Mouse (Mus musculus) hindbrain, embryonic 12.5 days (tissue): ENCODE measurements at regions not wholly inside any gene's neighbourhood (a gene's known extent, or its start where the extent isn't known, plus 50 kb on each side); places are given as distances from the start of the nearest gene placed in this dataset. TPM values are rescaled to one million over a fixed set of nuclear protein-coding genes. Genes with fewer than 3 reads are reported as not detected.
"Not testable (repeated sequence)": the region's sequence is repeated elsewhere in the genome, so short reads cannot be mapped to it uniquely, and the experiment has no call there.

Experiments
- ATAC-seq: fragments of 200-750 bp; cut with Nextera tagmentation; 2 replicates; pipeline ENCODE4 v1.8.0; 2017; ENCODE audit warnings: moderate TSS enrichment; ENCODE audit not compliant: low FRiP score
- H3K27ac ChIP-seq: fragments of 300-500 bp; sonication (generic); 2 replicates; pipeline ENCODE4 v1.5.1; 2016; ENCODE audit warnings: mild to moderate bottlenecking
- H3K27me3 ChIP-seq: fragments of 300-500 bp; sonication (generic); 2 replicates; pipeline ENCODE4 v1.6.1; 2016; ENCODE audit warnings: mild to moderate bottlenecking
- H3K36me3 ChIP-seq: fragments of 300-500 bp; sonication (generic); 2 replicates; pipeline ENCODE4 v1.6.1; 2016; ENCODE audit warnings: mild to moderate bottlenecking
- H3K4me1 ChIP-seq: fragments of 300-500 bp; sonication (generic); 2 replicates; pipeline ENCODE4 v1.6.1; 2016
- H3K4me2 ChIP-seq: fragments of 300-500 bp; sonication (generic); replicated peaks from 2 replicates; pipeline ENCODE4 v1.6.1; 2016; ENCODE audit warnings: mild to moderate bottlenecking
- H3K4me3 ChIP-seq: fragments of 300-500 bp; sonication (generic); 2 replicates; pipeline ENCODE4 v1.5.1; 2016; ENCODE audit warnings: mild to moderate bottlenecking
- H3K9ac ChIP-seq: fragments of 300-500 bp; sonication (generic); 2 replicates; pipeline ENCODE4 v1.6.1; 2016; ENCODE audit warnings: mild to moderate bottlenecking, moderate library complexity
- H3K9me3 ChIP-seq: fragments of 300-500 bp; sonication (generic); replicated peaks from 2 replicates; pipeline ENCODE4 v1.6.1; 2016; ENCODE audit warnings: mild to moderate bottlenecking
- WGBS: fragments of 180-500 bp; shearing (Covaris S2); methylation state at CpG from one replicate; pipeline ENCODE4 v1.1.7; 2016; 5-methylcytosine and 5-hydroxymethylcytosine counted together
- microRNA-seq: library from miRNA; unstranded; fragments of <30 nt; microRNA quantifications from one replicate; pipeline ENCODE4, GENCODE M21; 2017

DNA sequence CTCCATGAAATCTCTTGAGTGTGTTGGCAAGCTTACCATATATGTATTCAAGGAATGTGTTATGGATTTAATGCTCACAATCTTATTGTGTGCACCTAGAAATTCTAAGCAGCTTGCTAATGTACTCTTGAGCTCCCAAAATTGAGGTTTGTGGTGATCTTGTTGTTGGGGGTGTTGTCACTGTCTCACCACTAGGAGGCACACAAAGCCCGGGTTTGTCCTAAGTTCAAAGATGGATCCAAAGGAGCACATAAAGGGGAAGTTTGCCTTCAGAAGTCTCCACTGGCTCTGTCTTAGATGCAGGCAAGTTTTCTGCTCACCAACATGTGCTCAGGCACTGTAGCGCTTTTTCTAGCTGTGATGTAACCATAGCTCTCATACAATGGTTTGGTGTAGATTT lies 151.8 kb downstream of the Mrgpra4 start:
- Histone ChIP-seq H3K27me3 (no peaks in the 10 kb centered on the region), H3K36me3 (no peaks in the 10 kb centered on the region), H3K4me2 (no peak overlapping the region), H3K9me3 (peaks cover 4% of the 10 kb centered on the region), H3K4me3 (no peak overlapping the region), H3K9ac (no peak overlapping the region), H3K4me1 (no peaks in the 10 kb centered on the region), H3K27ac (no peak overlapping the region)
- ATAC-seq, result no peak
- 44% methylated on average over 2 of the region's 2 CpGs for WGBS

DNA sequence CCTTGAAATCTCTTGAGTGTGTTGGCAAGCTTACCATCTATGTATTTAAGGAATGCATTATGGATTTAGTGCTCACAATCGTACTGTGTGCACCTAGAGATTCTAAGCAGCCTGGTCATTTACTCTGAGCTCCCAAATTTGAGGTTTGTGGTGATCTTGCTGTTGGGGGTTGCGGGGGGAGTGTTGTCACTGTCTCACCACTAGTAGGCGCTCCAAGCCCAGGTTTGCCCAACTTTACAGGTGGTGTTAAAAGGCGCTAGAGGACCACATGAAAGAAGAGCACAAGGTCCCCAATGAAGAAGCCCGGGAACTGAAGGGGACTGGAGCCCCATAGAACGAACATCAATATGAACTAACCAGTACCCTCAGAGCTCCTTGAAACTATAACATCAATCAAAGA lies 180.2 kb upstream of the Mrgpra3 start:
- H3K9ac ChIP-seq, result no peak overlapping the region
- ATAC-seq, result no peak

DNA sequence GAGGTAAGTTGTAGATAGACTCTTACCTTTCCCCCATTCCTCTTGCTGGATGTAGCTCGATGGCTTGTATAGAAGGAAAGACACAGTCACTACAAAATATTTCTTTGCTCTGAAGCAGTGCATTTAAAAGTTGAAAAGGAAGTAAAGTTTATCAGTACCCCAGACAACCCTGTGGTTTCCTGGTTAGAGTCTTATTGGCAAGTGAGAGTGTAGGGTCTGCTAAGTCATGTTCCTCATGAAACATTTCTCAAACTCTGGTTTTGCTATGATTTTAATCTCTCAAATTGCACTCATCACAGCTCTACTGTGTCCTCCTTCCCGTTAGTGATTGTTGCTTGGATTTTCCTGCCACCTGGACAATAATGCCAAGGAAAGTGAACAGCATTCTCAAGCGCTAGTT lies 146.4 kb upstream of the Mrgpra3 start:
- H3K9ac ChIP-seq, result no peak overlapping the region
- H3K27me3 ChIP-seq, result no peaks in the 10 kb centered on the region
- 74% methylated on average over 3 of the region's 3 CpGs for WGBS
- ATAC-seq, result no peak
- H3K4me3 ChIP-seq, result no peak overlapping the region
- H3K9me3 ChIP-seq, result peaks cover 27% of the 10 kb centered on the region
- H3K27ac ChIP-seq, result no peak overlapping the region
- H3K4me2 ChIP-seq, result no peak overlapping the region
- H3K36me3 ChIP-seq, result no peaks in the 10 kb centered on the region
- no peaks in the 10 kb centered on the region for H3K4me1 ChIP-seq

More for the DNA sequence above, 180.2 kb upstream of the Mrgpra3 start:
- H3K4me2 ChIP-seq, result no peak overlapping the region
- H3K36me3 ChIP-seq, result no peaks in the 10 kb centered on the region
- no peak overlapping the region for H3K4me3 ChIP-seq
- no peaks in the 10 kb centered on the region for H3K4me1 ChIP-seq
- peaks cover 35% of the 10 kb centered on the region for H3K9me3 ChIP-seq
- H3K27ac ChIP-seq, result no peak overlapping the region
- WGBS, result 66% methylated on average over 6 of the region's 6 CpGs
- no peaks in the 10 kb centered on the region for H3K27me3 ChIP-seq

DNA sequence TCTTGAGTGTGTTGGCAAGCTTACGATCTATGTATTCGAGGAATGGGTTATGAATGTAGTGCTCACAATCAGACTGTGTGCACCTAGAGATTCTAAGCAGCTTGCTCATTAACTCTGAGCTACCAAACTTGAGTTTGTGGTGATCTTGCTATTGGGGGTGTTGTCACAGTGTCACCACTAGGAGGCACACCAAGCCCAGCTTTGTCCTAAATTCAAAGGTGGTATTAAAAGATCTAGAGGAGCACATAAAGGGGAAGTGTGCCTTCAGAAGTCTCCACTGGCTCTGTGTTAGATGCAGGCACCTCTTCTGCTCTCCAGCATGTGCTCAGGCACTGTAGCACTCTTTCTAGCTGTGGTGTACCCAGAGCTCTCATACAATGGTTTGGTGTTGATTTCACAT lies 138.9 kb upstream of the Mrgpra3 start:
- H3K4me2 ChIP-seq, H3K4me1 ChIP-seq, H3K27me3 ChIP-seq, H3K4me3 ChIP-seq, H3K9ac ChIP-seq, ATAC-seq, H3K27ac ChIP-seq, H3K36me3 ChIP-seq: not testable (repeated sequence)
- H3K9me3 ChIP-seq, result peaks cover 23% of the 10 kb centered on the region
- WGBS, result 91% methylated on average over 2 of the region's 2 CpGs

DNA sequence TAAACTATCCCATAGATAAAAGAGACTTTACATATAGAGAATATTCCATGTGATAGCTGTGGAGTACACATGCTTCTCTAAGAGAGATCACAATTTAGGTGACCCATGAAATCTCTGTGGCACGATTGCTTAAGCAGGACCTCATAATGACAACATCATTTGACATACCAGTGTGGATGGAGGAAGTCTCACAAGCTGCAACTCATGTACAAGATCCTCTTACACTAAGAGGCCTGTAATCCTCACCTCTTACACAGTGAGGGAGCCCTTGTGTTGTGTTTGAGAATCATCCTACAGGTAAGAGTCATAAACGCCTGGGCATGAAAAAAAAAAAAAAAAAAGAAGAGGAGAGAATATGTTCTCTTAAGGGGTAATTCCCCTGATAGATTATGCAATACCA lies 89.9 kb upstream of the Mrgpra3 start:
- no peak overlapping the region for H3K4me2 ChIP-seq

DNA sequence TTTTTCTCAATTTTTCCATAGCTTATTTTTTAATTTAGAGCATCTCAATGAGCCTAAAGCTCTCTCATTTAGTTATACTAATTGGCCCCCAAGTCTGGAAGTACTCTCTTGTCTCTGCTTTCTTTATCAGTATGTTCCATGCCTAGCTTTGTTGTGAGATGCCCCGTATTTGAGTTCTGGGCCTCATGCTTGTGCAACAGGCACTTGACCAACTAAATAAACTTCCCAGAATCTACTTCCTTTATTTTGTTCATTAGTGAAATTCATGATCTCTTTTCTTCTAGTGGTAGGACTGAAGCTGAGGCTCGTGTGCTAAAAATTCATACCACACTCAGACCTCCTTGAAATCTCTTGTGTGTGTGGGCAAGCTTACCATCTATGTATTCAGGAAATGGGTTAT lies 75.8 kb upstream of the Mrgpra3 start:
- no peak for ATAC-seq
- Histone ChIP-seq H3K9ac (no peak overlapping the region), H3K4me1 (no peaks in the 10 kb centered on the region), H3K4me3 (no peak overlapping the region), H3K9me3 (peaks cover 20% of the 10 kb centered on the region), H3K27ac (no peak overlapping the region), H3K4me2 (no peak overlapping the region), H3K36me3 (no peaks in the 10 kb centered on the region), H3K27me3 (no peaks in the 10 kb centered on the region)
- WGBS, result 77% methylated on average over 2 of the region's 2 CpGs

More for the DNA sequence above, 89.9 kb upstream of the Mrgpra3 start:
- Histone ChIP-seq H3K4me1 (no peaks in the 10 kb centered on the region), H3K27ac (no peak overlapping the region), H3K4me3 (no peak overlapping the region), H3K9me3 (peaks cover 52% of the 10 kb centered on the region), H3K27me3 (no peaks in the 10 kb centered on the region), H3K9ac (no peak overlapping the region), H3K36me3 (no peaks in the 10 kb centered on the region)
- 80% methylated on average over 2 of the region's 2 CpGs for WGBS
- ATAC-seq, result no peak

Small RNAs in the stretch of these regions (microRNA-seq; reads per million reads assigned to microRNA genes)
- gene Gm22427, result not detected
